Mouse (Mus musculus) stomach, postnatal 0 days (tissue): ENCODE data around the gene Fam19a3. TPM values are rescaled to one million over a fixed set of nuclear protein-coding genes. Genes with fewer than 3 reads are reported as not detected.
"Not testable (repeated sequence)": the region's sequence is repeated elsewhere in the genome, so short reads cannot be mapped to it uniquely, and the experiment has no call there.

Experiments
- ATAC-seq: fragments of 200-750 bp; cut with Nextera tagmentation; 2 replicates; pipeline ENCODE4 v1.8.0; 2017; ENCODE audit not compliant: low FRiP score, low TSS enrichment
- DNase-seq: peaks from one replicate; pipeline ENCODE4 v3.0.0-alpha.2; 2016; ENCODE audit warnings: low spot score
- H3K27ac ChIP-seq: fragments of 300-500 bp; sonication (generic); replicated peaks from 2 replicates; pipeline ENCODE4 v1.5.1; 2014; ENCODE audit warnings: mild to moderate bottlenecking, control low read depth
- H3K27me3 ChIP-seq: fragments of 300-500 bp; sonication (generic); 2 replicates; pipeline ENCODE4 v1.6.1; 2014; ENCODE audit warnings: low read length; ENCODE audit not compliant: control insufficient read depth, insufficient read depth
- H3K36me3 ChIP-seq: fragments of 300-500 bp; sonication (generic); 2 replicates; pipeline ENCODE4 v1.6.1; 2014; ENCODE audit warnings: low read length, mixed read lengths; ENCODE audit not compliant: control insufficient read depth, insufficient read depth
- H3K4me1 ChIP-seq: fragments of 300-500 bp; sonication (generic); replicated peaks from 2 replicates; pipeline ENCODE4 v1.6.1; 2014; ENCODE audit warnings: antibody characterized with exemption; ENCODE audit not compliant: control insufficient read depth, insufficient read depth
- H3K4me2 ChIP-seq: fragments of 300-500 bp; sonication (generic); replicated peaks from 2 replicates; pipeline ENCODE4 v1.6.1; 2014; ENCODE audit warnings: low read depth, mild to moderate bottlenecking, control low read depth, moderate library complexity
- H3K4me3 ChIP-seq: fragments of 300-500 bp; sonication (generic); 2 replicates; pipeline ENCODE4 v1.5.1; 2014; ENCODE audit warnings: low read depth, low read length, control low read depth
- H3K9ac ChIP-seq: fragments of 300-500 bp; sonication (generic); 2 replicates; pipeline ENCODE4 v1.6.1; 2014; ENCODE audit warnings: mild to moderate bottlenecking, low read length, control low read depth, mixed read lengths
- H3K9me3 ChIP-seq: fragments of 300-500 bp; sonication (generic); 2 replicates; pipeline ENCODE4 v1.6.1; 2016; ENCODE audit warnings: low read length; ENCODE audit not compliant: control insufficient read depth
- CTCF ChIP-seq: IDR thresholded peaks from 2 replicates; pipeline ENCODE4 v1.5.1; 2016; ENCODE audit warnings: antibody characterized with exemption, low read depth, mild to moderate bottlenecking, moderate library complexity
- EP300 ChIP-seq: optimal IDR thresholded peaks from 2 replicates; pipeline ENCODE3; 2016; ENCODE audit warnings: antibody characterized with exemption
- whole genome bisulfite sequencing: fragments of 180-500 bp; shearing (Covaris S2); extraction: QIAGEN DNeasy Blood & Tissue Kit; methylation state at CpG from one replicate; pipeline ENCODE4 v1.1.7; 2014; 5-methylcytosine and 5-hydroxymethylcytosine counted together
- polyA plus RNA-seq: library from polyadenylated mRNA; unstranded; fragments of >200 nt; fragmentation: Nextera tagmentation; extraction: Ambion mirVana; gene quantifications from 2 replicates; pipeline ENCODE4 v1.2.1, GENCODE M21; 2015

Fam19a3 gene
- polyA plus RNA-seq, 1 experiment from 2014 or later: not detected

DNA sequence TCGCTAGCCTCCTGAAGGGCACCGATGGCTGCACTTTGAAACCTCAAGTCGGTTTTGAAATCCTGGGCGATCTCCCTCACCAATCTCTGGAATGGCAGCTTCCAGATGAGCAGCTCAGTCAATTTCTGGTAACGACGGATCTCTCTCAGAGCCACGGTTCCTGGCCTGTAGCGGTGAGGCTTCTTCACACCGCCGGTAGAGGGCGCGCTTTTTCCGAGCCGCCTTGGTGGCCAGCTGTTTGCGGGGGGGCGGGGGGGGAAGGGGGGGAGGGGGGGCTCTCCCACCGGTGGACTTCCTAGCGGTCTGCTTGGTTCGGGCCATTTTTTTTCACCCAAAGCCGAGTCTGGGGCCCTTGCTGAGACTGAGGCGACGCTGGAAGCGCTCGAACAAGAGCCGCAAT, 28.8 kb downstream of the Fam19a3 start:
- H3K4me1 ChIP-seq, H3K27me3 ChIP-seq, H3K4me3 ChIP-seq, H3K9ac ChIP-seq, H3K36me3 ChIP-seq, H3K4me2 ChIP-seq, H3K27ac ChIP-seq, ATAC-seq, H3K9me3 ChIP-seq: not testable (repeated sequence)
- WGBS: 14% methylated on average over 21 of the region's 25 CpGs
- DNase-seq: peak; percentile 52
- peak; percentile 63 for TF ChIP-seq CTCF

DNA sequence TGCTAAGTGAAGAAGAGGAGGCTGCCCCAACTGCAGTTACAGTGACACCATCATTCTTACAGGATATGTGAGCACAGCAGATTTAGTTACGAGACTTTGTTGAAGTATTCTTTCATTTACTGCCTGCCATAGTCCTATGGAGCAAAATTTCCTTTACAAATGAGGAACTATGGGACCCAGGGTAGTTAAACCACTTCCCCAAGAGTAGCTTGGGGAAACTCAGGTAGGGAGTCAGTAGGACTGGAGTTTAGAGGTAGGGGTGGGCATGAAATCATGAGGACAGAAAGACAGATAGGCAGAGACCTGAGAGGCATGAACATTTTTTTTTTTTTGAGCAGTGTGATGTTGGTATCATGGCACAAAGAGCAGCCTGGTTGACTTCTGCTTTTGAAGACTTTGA, 37.8 kb downstream of the Fam19a3 start:
- WGBS: 75% methylated on average over 1 of the region's 1 CpGs
- no peak overlapping the region for H3K9ac ChIP-seq
- ATAC-seq: no peak

DNA sequence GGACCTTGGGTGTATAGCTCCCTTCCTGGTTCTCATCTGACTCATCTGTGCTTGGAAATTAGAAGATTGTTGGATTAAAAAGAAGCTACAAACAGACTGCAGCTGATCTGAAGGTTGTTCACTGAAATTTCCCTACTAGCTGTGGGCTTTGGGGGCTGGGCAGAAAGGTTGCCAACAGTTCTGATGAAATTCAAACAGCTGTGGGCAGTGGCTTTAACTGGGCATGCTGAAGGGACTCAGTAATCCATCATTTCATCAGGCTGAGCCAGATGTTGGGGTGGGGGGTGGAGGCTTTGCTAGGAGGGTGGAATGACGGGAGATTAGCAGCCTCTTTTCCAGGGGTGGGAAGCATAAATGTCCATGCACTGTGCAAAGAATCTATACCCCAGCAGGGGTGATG, 38.5 kb downstream of the Fam19a3 start:
- H3K27ac ChIP-seq: no peak overlapping the region
- ATAC-seq: no peak
- WGBS: 38% methylated on average over 1 of the region's 1 CpGs
- no peak overlapping the region for H3K4me3 ChIP-seq
- no peak for DNase-seq
- no peaks in the 10 kb centered on the region for H3K36me3 ChIP-seq
- H3K27me3 ChIP-seq: no peaks in the 10 kb centered on the region
- H3K4me2 ChIP-seq: no peak overlapping the region
- no peaks in the 10 kb centered on the region for H3K9me3 ChIP-seq
- no peak for TF ChIP-seq CTCF
- TF ChIP-seq EP300: no peak
- no peak overlapping the region for H3K9ac ChIP-seq
- no peaks in the 10 kb centered on the region for H3K4me1 ChIP-seq

More for the DNA sequence above, 37.8 kb downstream of the Fam19a3 start:
- Histone ChIP-seq H3K9me3 (no peaks in the 10 kb centered on the region), H3K27ac (no peak overlapping the region), H3K4me2 (no peak overlapping the region), H3K27me3 (no peaks in the 10 kb centered on the region), H3K4me1 (no peaks in the 10 kb centered on the region), H3K36me3 (no peaks in the 10 kb centered on the region), H3K4me3 (no peak overlapping the region)
- no peak for TF ChIP-seq CTCF
- no peak for TF ChIP-seq EP300
- no peak for DNase-seq

DNA sequence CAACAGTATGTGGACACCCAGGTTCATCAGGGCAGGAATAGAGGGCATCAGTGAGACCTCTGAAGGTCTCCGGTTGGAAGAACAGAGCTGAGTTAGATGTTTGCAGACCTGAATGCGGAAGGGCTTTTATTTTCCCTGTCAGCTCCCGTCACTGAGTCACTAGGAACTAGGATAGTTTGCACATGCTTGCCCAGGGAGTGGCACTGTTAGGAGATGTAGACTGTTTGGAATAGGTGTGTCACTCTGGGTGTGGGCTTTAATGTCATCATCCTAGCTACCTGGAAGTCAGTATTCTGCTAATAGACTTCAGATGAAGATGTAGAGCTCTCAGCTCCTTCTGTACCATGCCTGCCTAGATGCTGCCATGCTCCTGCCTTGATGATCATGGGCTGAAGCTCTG, 39.7 kb downstream of the Fam19a3 start:
- Histone ChIP-seq H3K4me1 (no peaks in the 10 kb centered on the region), H3K36me3 (no peaks in the 10 kb centered on the region), H3K9ac (no peak overlapping the region), H3K27me3 (no peaks in the 10 kb centered on the region), H3K4me2 (no peak overlapping the region), H3K9me3 (no peaks in the 10 kb centered on the region), H3K27ac (no peak overlapping the region), H3K4me3 (no peak overlapping the region)
- no peak for TF ChIP-seq EP300
- TF ChIP-seq CTCF: no peak
- WGBS: 56% methylated on average over 3 of the region's 3 CpGs
- ATAC-seq (peak; percentile 97), DNase-seq (peak; percentile 53)

DNA sequence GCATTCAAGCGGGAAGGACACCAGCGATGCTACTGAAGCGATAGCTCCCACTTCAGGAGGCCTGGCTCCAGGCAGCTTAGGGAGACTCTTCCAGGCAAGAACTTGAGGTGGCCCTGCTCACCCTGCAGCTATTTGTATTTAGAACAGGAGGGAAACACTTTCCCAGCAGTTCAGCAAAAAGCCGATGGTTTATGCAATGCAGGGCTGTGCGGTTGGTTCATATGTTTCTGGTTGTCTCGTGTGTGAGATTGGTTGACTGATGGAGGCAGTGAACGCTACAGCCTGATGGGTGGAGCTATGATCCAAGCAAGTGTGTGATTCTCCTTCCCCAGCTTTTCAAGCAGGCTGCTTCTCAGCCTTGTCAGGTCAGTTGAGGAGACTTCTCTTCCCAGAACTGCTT, 47.0 kb downstream of the Fam19a3 start:
- H3K9ac ChIP-seq: no peak overlapping the region
- no peak for TF ChIP-seq CTCF
- TF ChIP-seq EP300: no peak
- no peak for DNase-seq
- H3K9me3 ChIP-seq: no peaks in the 10 kb centered on the region
- ATAC-seq: no peak
- no peak overlapping the region for H3K27ac ChIP-seq
- WGBS: 47% methylated on average over 7 of the region's 7 CpGs
- no peaks in the 10 kb centered on the region for H3K36me3 ChIP-seq
- no peak overlapping the region for H3K4me2 ChIP-seq
- H3K27me3 ChIP-seq: no peaks in the 10 kb centered on the region
- H3K4me3 ChIP-seq: no peak overlapping the region
- no peaks in the 10 kb centered on the region for H3K4me1 ChIP-seq

DNA sequence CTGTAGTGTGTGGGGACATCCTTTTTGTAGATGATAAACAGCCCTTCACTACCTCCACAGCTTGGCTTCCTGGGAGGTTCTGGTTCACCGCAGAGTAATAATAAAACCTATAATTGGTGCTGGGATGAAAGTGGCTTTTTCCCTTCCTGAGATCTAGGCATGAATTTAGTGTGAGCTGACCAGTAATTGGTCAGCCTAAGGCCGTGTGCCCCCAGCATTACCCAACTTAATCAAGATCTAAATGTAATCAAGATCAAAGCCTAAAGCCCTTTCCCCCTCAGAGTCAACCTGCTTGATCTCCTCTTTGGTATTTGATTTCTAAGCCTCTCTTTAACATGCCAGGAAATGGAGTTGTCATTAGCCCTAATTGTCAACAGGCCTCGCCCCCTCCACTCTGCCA, 48.7 kb downstream of the Fam19a3 start:
- TF ChIP-seq EP300 (no peak), CTCF (no peak)
- H3K4me2 ChIP-seq: no peak overlapping the region
- no peaks in the 10 kb centered on the region for H3K4me1 ChIP-seq
- no peaks in the 10 kb centered on the region for H3K36me3 ChIP-seq
- DNase-seq: no peak
- no peak overlapping the region for H3K27ac ChIP-seq
- no peaks in the 10 kb centered on the region for H3K9me3 ChIP-seq
- 61% methylated on average over 3 of the region's 3 CpGs for WGBS
- no peak for ATAC-seq
- no peak overlapping the region for H3K9ac ChIP-seq
- H3K27me3 ChIP-seq: no peaks in the 10 kb centered on the region
- H3K4me3 ChIP-seq: no peak overlapping the region
